Mouse (Mus musculus) small intestine, adult 2 months (tissue): ENCODE results near the gene Tfip11. TPM values are rescaled to one million over a fixed set of nuclear protein-coding genes. Genes with fewer than 3 reads are reported as not detected.

ENCODE experiments used
- H3K27ac ChIP-seq: fragments of 200-500 bp; 2 replicates; pipeline ENCODE4 v1.5.1; 2012; ENCODE audit warnings: low read depth, low read length, control low read depth, inconsistent platforms; ENCODE audit not compliant: insufficient read depth
- H3K27me3 ChIP-seq: fragments of 200-500 bp; 2 replicates; pipeline ENCODE4 v1.6.1; 2012; ENCODE audit warnings: mild to moderate bottlenecking, moderate library complexity, low read length, inconsistent platforms; ENCODE audit not compliant: control insufficient read depth, insufficient read depth
- H3K36me3 ChIP-seq: fragments of 200-500 bp; 2 replicates; pipeline ENCODE4 v1.6.1; 2012; ENCODE audit warnings: mild to moderate bottlenecking, low read length, control low read depth, inconsistent platforms; ENCODE audit not compliant: control insufficient read depth, insufficient read depth
- H3K4me1 ChIP-seq: fragments of 200-500 bp; 2 replicates; pipeline ENCODE4 v1.6.1; 2012; ENCODE audit warnings: low read length, inconsistent platforms, mixed read lengths; ENCODE audit not compliant: control insufficient read depth, insufficient read depth, insufficient read length
- H3K4me3 ChIP-seq: fragments of 200-500 bp; 2 replicates; pipeline ENCODE4 v1.5.1; 2012; ENCODE audit warnings: low read depth, mild to moderate bottlenecking, control low read depth, inconsistent platforms, low read length, moderate library complexity
- CTCF ChIP-seq: fragments of 200-500 bp; IDR thresholded peaks from 2 replicates; pipeline ENCODE4 v1.5.1; 2012; ENCODE audit warnings: low read depth, mild to moderate bottlenecking, control low read depth, inconsistent platforms, low read length, moderate library complexity, mixed read lengths; ENCODE audit not compliant: insufficient replicate concordance, insufficient read length; ENCODE audit errors: extremely low read depth
- POLR2A ChIP-seq: fragments of 200-500 bp; IDR thresholded peaks from 2 replicates; pipeline ENCODE4 v1.6.1; 2012; ENCODE audit warnings: low read depth, mild to moderate bottlenecking, control low read depth, inconsistent platforms, low read length, moderate library complexity
- WGBS: fragments of 180-500 bp; shearing (Covaris S2); methylation state at CpG from one replicate; pipeline ENCODE4 v1.1.7; 2018; 5-methylcytosine and 5-hydroxymethylcytosine counted together
- polyA plus RNA-seq: library from polyadenylated mRNA; depleted of rRNA; stranded (reverse); fragments of >200 nt; gene quantifications from 2 replicates; pipeline ENCODE4 v1.2.3, GENCODE M21; 2012

The Tfip11 gene
- polyA plus RNA-seq, 1 experiment = 40.0 TPM

GRCm38 (mm10) chr5:112298226-112298988, 27.8 kb upstream of the Tfip11 start:
- Histone ChIP-seq H3K27ac (peak overlapping the region; percentile 45), H3K36me3 (no peaks in the 10 kb centered on the region), H3K27me3 (no peaks in the 10 kb centered on the region), H3K4me3 (no peak overlapping the region), H3K4me1 (peaks cover 18% of the 10 kb centered on the region)
- 78% methylated on average over 12 of the region's 12 CpGs for WGBS
- TF ChIP-seq CTCF (no peak), POLR2A (no peak)

- Histone ChIP-seq H3K27ac (no peak overlapping the region), H3K4me1 (peaks cover 13% of the 10 kb centered on the region), H3K4me3 (no peak overlapping the region), H3K36me3 (no peaks in the 10 kb centered on the region), H3K27me3 (no peaks in the 10 kb centered on the region)
- 75% methylated on average over 4 of the region's 4 CpGs for WGBS
- TF ChIP-seq POLR2A = no peak
- no peak for TF ChIP-seq CTCF
Measured at GRCm38 (mm10) chr5:112299399-112299798, 26.8 kb upstream of the Tfip11 start.

GRCm38 (mm10) chr5:112300112-112300511, 26.0 kb upstream of the Tfip11 start:
- no peak overlapping the region for H3K4me3 ChIP-seq
- H3K36me3 ChIP-seq = no peaks in the 10 kb centered on the region
- no peak overlapping the region for H3K27ac ChIP-seq
- H3K27me3 ChIP-seq = no peaks in the 10 kb centered on the region
- H3K4me1 ChIP-seq = peaks cover 8% of the 10 kb centered on the region
- TF ChIP-seq POLR2A = no peak
- no peak for TF ChIP-seq CTCF
- WGBS = 89% methylated on average over 2 of the region's 2 CpGs

- Histone ChIP-seq H3K4me3 (no peak overlapping the region), H3K27ac (peak overlapping the region; percentile 54), H3K36me3 (peaks cover 2% of the 10 kb centered on the region; the same call in 1 of the 2 replicates), H3K27me3 (no peaks in the 10 kb centered on the region), H3K4me1 (peaks cover 8% of the 10 kb centered on the region)
- WGBS = 82% methylated on average over 6 of the region's 6 CpGs
- TF ChIP-seq POLR2A = no peak
- TF ChIP-seq CTCF = no peak
Measured at GRCm38 (mm10) chr5:112300721-112301308, 25.3 kb upstream of the Tfip11 start.

GRCm38 (mm10) chr5:112301694-112302093, 24.5 kb upstream of the Tfip11 start:
- TF ChIP-seq CTCF = no peak
- TF ChIP-seq POLR2A = no peak
- no peak overlapping the region; the same call in 1 of the 2 replicates for H3K27ac ChIP-seq
- H3K4me1 ChIP-seq = peaks cover 8% of the 10 kb centered on the region
- 81% methylated on average over 4 of the region's 4 CpGs for WGBS
- H3K27me3 ChIP-seq = no peaks in the 10 kb centered on the region
- H3K4me3 ChIP-seq = no peak overlapping the region
- peaks cover 3% of the 10 kb centered on the region; the same call in 1 of the 2 replicates for H3K36me3 ChIP-seq

GRCm38 (mm10) chr5:112302310-112302709, 23.8 kb upstream of the Tfip11 start:
- WGBS = 57% methylated on average over 5 of the region's 5 CpGs
- H3K36me3 ChIP-seq = peaks cover 3% of the 10 kb centered on the region; the same call in 1 of the 2 replicates
- peaks cover 5% of the 10 kb centered on the region; the same call in 1 of the 2 replicates for H3K4me1 ChIP-seq
- no peak overlapping the region for H3K4me3 ChIP-seq
- TF ChIP-seq POLR2A = no peak
- no peak for TF ChIP-seq CTCF
- no peaks in the 10 kb centered on the region for H3K27me3 ChIP-seq
- H3K27ac ChIP-seq = no peak overlapping the region

- Histone ChIP-seq H3K36me3 (peaks cover 32% of the 10 kb centered on the region), H3K27ac (no peak overlapping the region), H3K4me1 (no peaks in the 10 kb centered on the region), H3K4me3 (no peak overlapping the region), H3K27me3 (no peaks in the 10 kb centered on the region)
- 86% methylated on average over 5 of the region's 5 CpGs for WGBS
- TF ChIP-seq POLR2A = no peak
- no peak for TF ChIP-seq CTCF
Measured at GRCm38 (mm10) chr5:112305842-112306241, 20.3 kb upstream of the Tfip11 start.
